Mouse (Mus musculus) heart, postnatal 0 days (tissue): ENCODE measurements around the gene Pbp2. TPM values are rescaled to one million over a fixed set of nuclear protein-coding genes. Genes with fewer than 3 reads are reported as not detected.

Experiments
- ATAC-seq: fragments of 200-750 bp; cut with Nextera tagmentation; 2 replicates; pipeline ENCODE4 v1.8.0; 2017; ENCODE audit warnings: low read depth, moderate number of reproducible peaks, moderate library complexity; ENCODE audit not compliant: insufficient read depth
- DNase-seq: peaks from one replicate; pipeline ENCODE4 v3.0.0-alpha.2; 2016; ENCODE audit warnings: low spot score
- H3K27ac ChIP-seq: fragments of 300-500 bp; sonication (generic); 2 replicates; pipeline ENCODE4 v1.5.1; 2014; ENCODE audit warnings: low read depth, mild to moderate bottlenecking
- H3K27me3 ChIP-seq: fragments of 300-500 bp; sonication (generic); 2 replicates; pipeline ENCODE4 v1.6.1; 2014; ENCODE audit warnings: low read length, mixed read lengths; ENCODE audit not compliant: control insufficient read depth, insufficient read depth
- H3K36me3 ChIP-seq: fragments of 300-500 bp; sonication (generic); replicated peaks from 2 replicates; pipeline ENCODE4 v1.6.1; 2014; ENCODE audit warnings: low read length, mixed read lengths; ENCODE audit not compliant: control insufficient read depth, insufficient read depth
- H3K4me1 ChIP-seq: fragments of 300-500 bp; sonication (generic); 2 replicates; pipeline ENCODE4 v1.6.1; 2014; ENCODE audit warnings: antibody characterized with exemption; ENCODE audit not compliant: control insufficient read depth, insufficient read depth
- H3K4me2 ChIP-seq: fragments of 300-500 bp; sonication (generic); 2 replicates; pipeline ENCODE4 v1.6.1; 2014; ENCODE audit warnings: low read depth, mild to moderate bottlenecking, low read length, moderate library complexity
- H3K4me3 ChIP-seq: fragments of 300-500 bp; sonication (generic); 2 replicates; pipeline ENCODE4 v1.5.1; 2014; ENCODE audit warnings: low read depth, low read length
- H3K9ac ChIP-seq: fragments of 300-500 bp; sonication (generic); replicated peaks from 2 replicates; pipeline ENCODE4 v1.6.1; 2014; ENCODE audit warnings: low read depth, low read length, mixed read lengths
- H3K9me3 ChIP-seq: fragments of 300-500 bp; sonication (generic); replicated peaks from 2 replicates; pipeline ENCODE4 v1.6.1; 2016; ENCODE audit warnings: low read length; ENCODE audit not compliant: control insufficient read depth
- CTCF ChIP-seq: IDR thresholded peaks from 2 replicates; pipeline ENCODE4 v1.5.1; 2016; ENCODE audit warnings: antibody characterized with exemption, control low read depth, low read depth
- EP300 ChIP-seq: IDR thresholded peaks from 2 replicates; pipeline ENCODE4 v1.6.1; 2016; ENCODE audit warnings: antibody characterized with exemption, low read depth
- WGBS: fragments of 180-500 bp; shearing (Covaris S2); extraction: QIAGEN DNeasy Blood & Tissue Kit; methylation state at CpG from one replicate; pipeline ENCODE4 v1.1.7; 2014; 5-methylcytosine and 5-hydroxymethylcytosine counted together
- polyA plus RNA-seq: library from polyadenylated mRNA; unstranded; fragments of >200 nt; fragmentation: Nextera tagmentation; extraction: Ambion mirVana; gene quantifications from 2 replicates; pipeline ENCODE4 v1.2.1, GENCODE M21; 2015
- total RNA-seq: library from RNA; depleted of rRNA; stranded (reverse); fragments of >200 nt; gene quantifications from 2 replicates; pipeline ENCODE4 v1.2.3, GENCODE M21; 2014; ENCODE audit warnings: low replicate concordance

Pbp2 gene
- total and polyA plus RNA-seq, 2 experiments from 2014 or later: not detected

GRCm38 (mm10) chr6:135302421-135303125 lies 7.6 kb downstream of the Pbp2 start:
- no peak for TF ChIP-seq CTCF
- no peak for TF ChIP-seq EP300
- Histone ChIP-seq H3K36me3 (no peaks in the 10 kb centered on the region), H3K4me3 (no peak overlapping the region), H3K4me2 (no peak overlapping the region), H3K9me3 (no peaks in the 10 kb centered on the region), H3K27me3 (no peaks in the 10 kb centered on the region), H3K9ac (no peak overlapping the region), H3K4me1 (peaks cover 3% of the 10 kb centered on the region; the same call in 1 of the 2 replicates), H3K27ac (no peak overlapping the region)
- ATAC-seq (no peak), DNase-seq (no peak)
- 39% methylated on average over 10 of the region's 10 CpGs for WGBS

- Histone ChIP-seq H3K4me1 (peaks cover 3% of the 10 kb centered on the region; the same call in 1 of the 2 replicates), H3K4me2 (no peak overlapping the region), H3K9me3 (no peaks in the 10 kb centered on the region), H3K4me3 (no peak overlapping the region), H3K27ac (no peak overlapping the region), H3K9ac (no peak overlapping the region), H3K27me3 (no peaks in the 10 kb centered on the region), H3K36me3 (no peaks in the 10 kb centered on the region)
- 70% methylated on average over 4 of the region's 4 CpGs for WGBS
- TF ChIP-seq EP300 (no peak), CTCF (no peak)
- ATAC-seq (no peak), DNase-seq (no peak)
Measured at GRCm38 (mm10) chr6:135300469-135300868, 9.7 kb downstream of the Pbp2 start.

GRCm38 (mm10) chr6:135299024-135299550 lies 11.1 kb downstream of the Pbp2 start:
- TF ChIP-seq CTCF (no peak), EP300 (no peak)
- Histone ChIP-seq H3K27me3 (no peaks in the 10 kb centered on the region), H3K4me3 (no peak overlapping the region), H3K9me3 (no peaks in the 10 kb centered on the region), H3K9ac (no peak overlapping the region), H3K4me2 (no peak overlapping the region), H3K36me3 (no peaks in the 10 kb centered on the region), H3K4me1 (peaks cover 3% of the 10 kb centered on the region; the same call in 1 of the 2 replicates), H3K27ac (no peak overlapping the region)
- DNase-seq: no peak
- WGBS: 60% methylated on average over 7 of the region's 7 CpGs
- ATAC-seq: peak; percentile 8; the same call in 1 of the 2 replicates

GRCm38 (mm10) chr6:135297570-135297969 lies 12.6 kb downstream of the Pbp2 start:
- no peaks in the 10 kb centered on the region for H3K36me3 ChIP-seq
- H3K27me3 ChIP-seq: no peaks in the 10 kb centered on the region
- H3K4me3 ChIP-seq: no peak overlapping the region
- ATAC-seq (no peak), DNase-seq (no peak)
- H3K4me2 ChIP-seq: no peak overlapping the region
- H3K4me1 ChIP-seq: peaks cover 1% of the 10 kb centered on the region; the same call in 1 of the 2 replicates
- TF ChIP-seq EP300 (no peak), CTCF (no peak)
- H3K9ac ChIP-seq: no peak overlapping the region
- no peak overlapping the region for H3K27ac ChIP-seq
- H3K9me3 ChIP-seq: no peaks in the 10 kb centered on the region
- 65% methylated on average over 7 of the region's 7 CpGs for WGBS

- no peak overlapping the region for H3K4me3 ChIP-seq
- TF ChIP-seq CTCF (no peak), EP300 (no peak)
- ATAC-seq (no peak), DNase-seq (no peak)
- WGBS: 62% methylated on average over 17 of the region's 17 CpGs
- no peak overlapping the region for H3K4me2 ChIP-seq
- no peak overlapping the region for H3K9ac ChIP-seq
- H3K27ac ChIP-seq: no peak overlapping the region
- no peaks in the 10 kb centered on the region for H3K36me3 ChIP-seq
- H3K9me3 ChIP-seq: no peaks in the 10 kb centered on the region
- H3K27me3 ChIP-seq: no peaks in the 10 kb centered on the region
- no peaks in the 10 kb centered on the region; the same call in 1 of the 2 replicates for H3K4me1 ChIP-seq
Measured at GRCm38 (mm10) chr6:135296267-135296666, 13.9 kb downstream of the Pbp2 start.
